Mouse (Mus musculus) kidney, adult 9 months (tissue): ENCODE data around the gene Wdr48.

Experiments
- DNase-seq: peaks from one replicate; pipeline ENCODE4 v3.0.0; 2022

Gene Wdr48

DNA sequence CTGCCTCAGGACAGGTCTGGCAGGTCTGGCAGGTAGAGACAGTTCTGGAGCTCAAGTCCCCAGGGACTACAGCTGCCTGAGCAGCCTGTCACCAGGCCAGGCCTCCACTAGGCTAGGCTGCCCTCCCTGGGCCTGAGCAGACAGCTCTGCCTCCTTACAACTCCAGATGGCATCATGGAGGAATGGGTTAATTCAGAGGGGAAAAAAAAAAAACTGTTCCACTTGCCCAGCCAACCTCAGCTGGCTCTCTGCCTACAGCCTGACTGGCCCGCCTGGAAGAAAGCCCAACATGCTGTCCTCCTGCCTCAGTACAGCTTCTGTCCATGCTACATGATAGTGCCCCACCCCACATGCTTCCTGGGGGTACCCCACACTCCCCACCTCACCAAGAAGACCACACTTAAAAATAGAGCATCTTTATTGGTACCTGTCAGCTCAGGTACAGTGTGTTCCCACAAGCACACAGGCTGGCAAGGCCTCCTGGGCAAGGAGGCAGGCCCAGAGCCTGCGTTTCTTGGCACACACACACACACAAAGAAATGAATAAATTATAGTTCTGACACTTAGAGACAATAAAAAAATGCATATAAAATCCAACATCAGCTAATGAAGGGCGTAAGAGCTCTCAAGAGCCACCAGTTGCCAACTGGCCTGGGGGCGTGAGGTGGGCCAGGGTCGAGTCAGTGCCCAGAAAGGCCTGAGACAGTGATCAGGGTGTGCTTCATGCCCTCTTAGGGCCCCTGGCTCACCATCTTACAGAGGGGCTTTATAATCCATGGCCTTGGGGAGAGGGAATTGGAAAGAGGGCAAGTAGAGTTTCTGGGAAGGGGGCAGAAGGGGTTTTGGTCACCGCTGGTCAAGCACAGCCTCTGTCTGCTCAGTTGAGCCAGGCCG is 76.3 kb downstream of the Wdr48 start:
- DNase-seq = peak; percentile 58

DNA sequence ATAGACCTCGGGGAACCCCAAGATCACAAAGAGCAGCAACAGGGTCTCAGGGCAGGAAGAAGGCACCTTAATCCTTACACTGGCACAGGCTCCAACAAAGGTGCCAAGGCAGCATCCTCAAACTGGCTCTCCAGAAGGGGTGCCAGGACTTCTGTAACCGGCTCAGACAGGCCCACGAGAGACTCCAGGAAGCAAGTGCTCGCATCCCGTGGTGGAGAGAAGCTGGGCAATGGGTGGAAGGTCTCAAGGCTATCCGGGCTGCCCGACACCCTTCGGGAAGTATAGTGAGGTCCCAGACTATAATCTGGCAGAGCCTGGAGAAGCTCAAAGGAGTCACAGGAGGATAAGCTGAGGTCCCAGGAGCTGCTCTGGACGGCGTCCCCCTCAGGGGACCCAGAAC is 77.5 kb downstream of the Wdr48 start:
- DNase-seq = no peak

DNA sequence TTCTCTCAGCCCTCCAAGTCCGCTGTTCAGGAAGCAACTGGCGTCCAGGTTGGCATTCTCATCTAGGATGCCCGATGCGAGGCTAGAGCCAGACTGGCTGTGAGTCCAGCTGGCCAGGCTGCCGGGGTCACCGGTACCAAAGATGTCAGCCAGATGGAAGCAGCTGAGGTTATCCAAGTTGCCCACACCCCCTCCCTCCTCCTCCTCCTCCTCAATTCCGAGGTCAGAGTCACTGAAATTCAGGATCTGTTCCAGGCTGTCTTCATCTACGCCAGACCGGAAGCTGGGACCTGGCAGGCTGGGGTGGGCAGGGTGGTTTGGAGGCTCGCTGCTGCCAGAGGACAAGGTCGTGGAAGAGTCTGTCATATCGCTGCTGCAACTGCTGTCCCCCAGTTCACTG is 77.9 kb downstream of the Wdr48 start:
- DNase-seq = no peak

DNA sequence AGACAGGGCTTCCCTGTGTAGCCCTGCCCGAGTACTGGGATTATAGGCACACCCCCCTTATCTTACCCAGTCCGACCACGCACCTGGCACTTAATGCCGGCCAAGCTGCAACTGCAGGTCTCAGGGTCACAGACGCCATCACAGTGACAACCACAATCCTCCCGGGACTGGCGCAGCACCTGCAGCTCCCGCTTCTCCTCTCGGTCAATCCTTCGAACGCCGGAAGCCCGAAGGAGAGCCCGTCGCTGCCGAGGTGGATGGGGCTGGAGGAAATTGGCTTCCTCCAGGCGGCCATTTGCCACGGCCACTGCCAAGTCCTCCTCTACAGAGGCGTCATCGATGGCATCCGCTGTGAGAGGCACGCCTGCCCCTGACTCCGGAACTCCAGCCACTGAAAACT is 78.6 kb downstream of the Wdr48 start:
- no peak for DNase-seq

DNA sequence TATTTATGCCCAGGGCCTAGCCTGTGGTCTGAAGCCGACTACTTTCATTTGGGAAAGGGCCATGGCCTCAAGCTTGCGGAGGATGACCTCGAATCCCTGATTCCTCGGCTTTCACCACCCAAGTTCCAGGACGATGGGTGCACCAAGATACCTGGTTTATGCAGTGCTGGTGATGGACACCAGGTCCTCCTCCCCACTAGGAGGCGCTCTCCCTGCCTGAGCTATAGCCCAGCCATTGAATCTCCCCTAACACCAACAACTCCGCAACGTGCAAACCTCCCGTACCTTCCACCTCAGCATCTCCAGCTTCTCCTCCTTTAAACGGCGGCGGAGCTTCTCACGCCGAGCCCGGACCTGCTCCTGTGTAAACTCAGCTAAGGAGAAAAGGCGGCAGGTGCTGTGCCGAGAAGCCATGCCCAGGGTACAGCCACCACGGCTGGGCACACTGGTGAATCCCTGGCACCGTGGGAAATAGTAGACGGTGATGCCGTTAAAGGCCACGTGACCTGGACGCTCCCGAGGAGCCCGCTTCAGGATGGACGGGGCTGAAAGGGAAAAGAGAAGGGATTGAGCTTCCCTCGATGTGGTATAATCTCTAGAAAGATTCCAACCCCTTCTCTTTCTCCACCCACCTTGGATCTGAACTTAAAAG is 79.3 kb downstream of the Wdr48 start:
- DNase-seq = no peak

DNA sequence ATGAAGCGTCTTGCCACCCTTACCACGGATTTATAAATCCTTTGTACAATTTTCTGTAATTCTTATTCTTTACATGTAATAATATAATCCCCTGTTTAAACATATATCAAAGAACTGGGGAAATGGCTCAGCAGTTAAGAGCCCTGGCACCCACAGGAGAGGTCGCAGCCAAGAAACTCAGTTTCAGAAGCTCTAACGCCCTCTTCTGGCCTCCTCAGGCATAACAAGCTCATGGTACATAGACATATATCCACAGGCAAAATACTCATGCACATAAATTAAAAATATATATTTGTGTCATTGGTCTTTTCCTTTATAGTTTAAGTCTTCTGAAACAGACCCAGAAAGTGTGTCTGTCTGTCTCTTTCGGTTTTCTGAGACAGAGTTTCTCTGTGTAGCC is 79.9 kb downstream of the Wdr48 start:
- DNase-seq = no peak

DNA sequence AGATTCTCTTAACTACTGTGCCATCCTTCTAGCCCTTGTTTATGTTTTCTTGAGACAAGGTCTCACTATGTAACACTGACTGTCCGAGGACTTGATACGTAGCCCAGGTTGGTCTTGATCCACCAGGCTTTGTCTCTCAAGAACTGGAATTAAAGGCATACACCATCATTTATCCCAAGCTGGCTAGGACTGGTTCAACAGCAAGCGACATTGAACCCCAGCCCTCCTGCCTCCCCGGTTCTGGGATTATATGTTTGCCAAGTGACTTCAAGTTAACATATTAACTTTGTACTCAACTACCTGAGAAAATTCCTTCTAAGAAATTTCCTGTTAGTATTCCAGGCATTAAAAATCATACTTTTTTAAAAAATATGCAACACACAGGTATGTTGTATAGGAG is 80.6 kb downstream of the Wdr48 start:
- peak; percentile 66 for DNase-seq
